Mouse (Mus musculus) forebrain, embryonic 13.5 days (tissue): ENCODE measurements around the gene Slc44a5. TPM values are rescaled to one million over a fixed set of nuclear protein-coding genes. Genes with fewer than 3 reads are reported as not detected.
A peak's percentile ranks its signal among the peaks of the same experiment; 100 is the strongest.
"Not testable (repeated sequence)": the region's sequence is repeated elsewhere in the genome, so short reads cannot be mapped to it uniquely, and the experiment has no call there.

Experiments used
- ATAC-seq: fragments of 200-750 bp; cut with Nextera tagmentation; 2 replicates; pipeline ENCODE4 v1.8.0; 2017
- H3K27ac ChIP-seq: fragments of 300-500 bp; sonication (generic); 2 replicates; pipeline ENCODE4 v1.5.1; 2015; ENCODE audit warnings: inconsistent platforms, mild to moderate bottlenecking, moderate library complexity
- H3K27me3 ChIP-seq: fragments of 300-500 bp; sonication (generic); 2 replicates; pipeline ENCODE4 v1.6.1; 2015; ENCODE audit warnings: mild to moderate bottlenecking, inconsistent platforms
- H3K36me3 ChIP-seq: fragments of 300-500 bp; sonication (generic); 2 replicates; pipeline ENCODE4 v1.6.1; 2015; ENCODE audit warnings: mild to moderate bottlenecking, inconsistent platforms; ENCODE audit not compliant: poor library complexity, severe bottlenecking
- H3K4me1 ChIP-seq: fragments of 300-500 bp; sonication (generic); 2 replicates; pipeline ENCODE4 v1.6.1; 2015; ENCODE audit warnings: inconsistent platforms
- H3K4me2 ChIP-seq: fragments of 300-500 bp; sonication (generic); 2 replicates; pipeline ENCODE4 v1.6.1; 2015; ENCODE audit warnings: inconsistent platforms, mild to moderate bottlenecking, moderate library complexity
- H3K4me3 ChIP-seq: fragments of 300-500 bp; sonication (generic); 2 replicates; pipeline ENCODE4 v1.5.1; 2015; ENCODE audit warnings: mild to moderate bottlenecking, inconsistent platforms
- H3K9ac ChIP-seq: fragments of 300-500 bp; sonication (generic); 2 replicates; pipeline ENCODE4 v1.6.1; 2015; ENCODE audit warnings: mild to moderate bottlenecking, inconsistent platforms
- H3K9me3 ChIP-seq: fragments of 300-500 bp; sonication (generic); replicated peaks from 2 replicates; pipeline ENCODE4 v1.6.1; 2016; ENCODE audit warnings: inconsistent platforms
- WGBS: fragments of 180-500 bp; shearing (Covaris S2); methylation state at CpG from one replicate; pipeline ENCODE4 v1.1.7; 2015; 5-methylcytosine and 5-hydroxymethylcytosine counted together
- polyA plus RNA-seq: library from polyadenylated mRNA; unstranded; fragments of >200 nt; fragmentation: Nextera tagmentation; extraction: Ambion mirVana; gene quantifications from 2 replicates; pipeline ENCODE4 v1.2.1, GENCODE M21; 2015

The Slc44a5 gene
- polyA plus RNA-seq, 1 experiment from 2014 or later: 6.5 TPM

DNA sequence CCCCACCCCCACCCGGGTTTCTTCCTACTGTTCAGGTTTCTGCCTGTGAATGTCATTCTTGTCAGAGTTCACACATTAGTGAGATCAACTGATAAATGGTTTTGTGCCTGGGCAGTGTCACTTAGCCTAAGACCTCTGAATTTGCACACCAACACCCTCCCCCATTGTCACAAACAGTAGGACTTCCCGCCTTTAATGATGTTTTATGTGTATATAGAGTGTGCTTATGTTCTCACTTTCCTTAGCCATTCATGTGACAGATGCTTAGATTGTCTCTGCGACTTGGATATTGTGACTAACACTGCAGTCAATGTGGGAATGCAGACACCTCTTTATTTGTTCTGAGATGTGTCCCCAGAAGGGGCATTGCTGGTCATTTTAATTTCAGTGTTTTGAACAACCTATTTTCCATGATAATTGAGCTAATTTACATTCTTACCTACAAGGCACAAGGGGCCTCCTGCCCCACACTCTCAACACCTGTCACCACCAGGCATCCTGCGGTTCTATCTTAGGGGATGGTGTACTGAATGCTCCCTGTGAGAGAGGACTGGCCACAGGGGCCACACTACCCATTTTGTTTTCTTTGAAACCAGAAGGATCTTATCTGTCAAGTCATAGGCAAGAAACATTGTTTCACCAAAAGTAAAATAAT lies 236.7 kb downstream of the Slc44a5 start:
- H3K9ac ChIP-seq: no peak overlapping the region
- peaks cover 25% of the 10 kb centered on the region for H3K4me1 ChIP-seq
- H3K9me3 ChIP-seq: no peaks in the 10 kb centered on the region
- H3K4me3 ChIP-seq: no peak overlapping the region
- no peaks in the 10 kb centered on the region for H3K36me3 ChIP-seq
- peak overlapping the region; percentile 57 for H3K27ac ChIP-seq
- 14% methylated on average over 4 of the region's 4 CpGs for WGBS
- no peaks in the 10 kb centered on the region for H3K27me3 ChIP-seq
- ATAC-seq: peak; percentile 66
- H3K4me2 ChIP-seq: no peak overlapping the region

DNA sequence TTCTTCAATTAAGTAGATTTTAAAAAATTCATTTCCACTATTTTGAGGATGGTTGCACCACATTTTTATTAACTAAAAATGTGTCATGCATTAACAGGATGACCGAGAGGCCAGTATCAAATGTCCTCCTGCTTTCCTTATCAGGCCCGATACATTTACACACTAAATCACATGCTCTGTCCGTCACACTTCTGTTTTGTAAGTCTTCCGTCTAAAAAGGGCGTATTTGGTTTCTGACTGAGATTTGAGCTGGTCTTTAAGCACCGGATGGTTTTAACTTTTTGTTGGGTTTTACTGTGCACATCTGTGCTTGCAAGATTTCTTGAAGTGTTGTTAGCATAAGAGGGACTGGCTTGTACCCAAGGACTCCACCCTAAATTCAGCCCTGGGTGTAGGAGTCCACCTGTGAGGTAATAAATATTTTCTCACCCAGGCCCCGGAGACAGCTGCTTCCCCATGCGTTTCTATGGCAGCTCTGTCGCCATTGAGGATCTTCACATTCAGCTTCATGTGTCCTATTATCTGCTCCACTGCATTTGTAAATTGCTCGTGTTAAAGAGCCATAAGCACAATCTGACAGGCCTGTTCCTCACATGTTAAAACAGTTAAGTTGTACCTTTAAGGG lies 237.3 kb downstream of the Slc44a5 start:
- Histone ChIP-seq H3K9me3 (no peaks in the 10 kb centered on the region), H3K4me3 (no peak overlapping the region), H3K36me3 (no peaks in the 10 kb centered on the region), H3K27ac (peak overlapping the region; percentile 57), H3K4me1 (peaks cover 25% of the 10 kb centered on the region), H3K4me2 (no peak overlapping the region), H3K27me3 (no peaks in the 10 kb centered on the region), H3K9ac (no peak overlapping the region)
- peak; percentile 50; the same call in 1 of the 2 replicates for ATAC-seq
- WGBS: 60% methylated on average over 10 of the region's 10 CpGs

DNA sequence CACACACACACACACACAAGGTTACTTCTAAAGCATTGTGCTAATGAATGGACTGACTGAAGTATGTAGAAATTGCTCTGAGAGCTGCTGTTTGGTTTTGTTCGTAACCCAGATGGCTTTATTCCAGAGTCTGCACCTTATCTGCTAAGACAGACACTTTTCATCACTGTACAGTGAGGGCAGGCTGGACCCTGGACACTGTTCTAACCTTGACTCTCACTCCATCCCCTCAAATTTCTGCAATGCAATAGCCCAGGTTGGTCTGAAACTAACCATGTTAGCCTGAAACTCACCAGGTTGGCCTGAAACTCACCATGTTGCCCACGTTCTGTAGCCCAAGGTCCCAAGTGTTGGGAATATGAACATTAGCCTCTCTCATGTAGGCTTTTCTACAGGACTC lies 239.3 kb downstream of the Slc44a5 start:
- H3K27ac ChIP-seq: no peak overlapping the region
- ATAC-seq: no peak
- 84% methylated on average over 2 of the region's 2 CpGs for WGBS
- no peaks in the 10 kb centered on the region for H3K36me3 ChIP-seq
- peaks cover 25% of the 10 kb centered on the region for H3K4me1 ChIP-seq
- H3K9me3 ChIP-seq: no peaks in the 10 kb centered on the region
- no peak overlapping the region for H3K4me2 ChIP-seq
- H3K27me3 ChIP-seq: no peaks in the 10 kb centered on the region
- no peak overlapping the region for H3K4me3 ChIP-seq
- no peak overlapping the region for H3K9ac ChIP-seq

DNA sequence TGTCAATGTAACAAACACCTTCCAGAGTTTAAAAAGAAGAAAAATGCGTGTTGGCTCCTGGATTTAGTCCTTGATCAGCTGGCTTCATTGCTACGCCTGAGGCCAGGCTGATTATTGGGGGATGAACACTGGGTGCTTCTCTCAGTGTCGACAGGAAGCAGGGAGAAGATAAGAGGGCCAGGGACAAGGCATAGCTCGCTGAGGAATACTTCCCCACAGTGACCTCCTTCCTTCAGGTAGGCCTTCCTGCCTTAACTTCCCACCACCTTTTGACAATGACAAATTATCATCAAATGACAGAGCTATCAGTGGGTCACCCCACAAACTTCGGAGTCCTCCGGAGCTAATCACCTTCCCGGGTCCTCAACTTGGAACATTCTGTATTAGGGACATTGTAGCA lies 242.1 kb downstream of the Slc44a5 start:
- Histone ChIP-seq H3K27ac (no peak overlapping the region), H3K4me3 (no peak overlapping the region), H3K9me3 (no peaks in the 10 kb centered on the region), H3K9ac (no peak overlapping the region), H3K27me3 (no peaks in the 10 kb centered on the region), H3K4me2 (no peak overlapping the region), H3K4me1 (peaks cover 10% of the 10 kb centered on the region), H3K36me3 (no peaks in the 10 kb centered on the region)
- no peak for ATAC-seq
- WGBS: 85% methylated on average over 7 of the region's 7 CpGs

DNA sequence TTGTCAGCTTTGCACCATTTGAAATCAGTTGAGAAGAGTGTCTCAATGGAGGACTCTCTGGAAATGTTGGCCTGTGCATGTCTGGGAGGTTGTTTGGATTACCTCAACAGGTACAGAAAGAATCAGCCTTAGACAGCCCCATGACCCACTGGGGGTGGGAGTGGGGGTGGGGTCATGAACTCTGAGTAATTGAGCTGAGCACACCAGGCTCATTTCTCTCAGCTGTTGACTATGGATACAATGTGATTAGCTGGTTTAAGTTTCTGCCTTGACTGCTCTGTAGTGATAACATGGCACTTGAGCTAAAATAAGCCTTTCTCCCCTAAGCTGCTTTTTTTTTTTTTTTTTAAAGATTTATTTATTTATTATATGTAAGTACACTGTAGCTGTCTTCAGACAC lies 242.5 kb downstream of the Slc44a5 start:
- no peak for ATAC-seq
- H3K4me2 ChIP-seq: no peak overlapping the region
- no peak overlapping the region for H3K4me3 ChIP-seq
- no peaks in the 10 kb centered on the region for H3K9me3 ChIP-seq
- H3K27me3 ChIP-seq: no peaks in the 10 kb centered on the region
- H3K27ac ChIP-seq: no peak overlapping the region
- H3K36me3 ChIP-seq: no peaks in the 10 kb centered on the region
- H3K4me1 ChIP-seq: peaks cover 5% of the 10 kb centered on the region
- no peak overlapping the region for H3K9ac ChIP-seq

DNA sequence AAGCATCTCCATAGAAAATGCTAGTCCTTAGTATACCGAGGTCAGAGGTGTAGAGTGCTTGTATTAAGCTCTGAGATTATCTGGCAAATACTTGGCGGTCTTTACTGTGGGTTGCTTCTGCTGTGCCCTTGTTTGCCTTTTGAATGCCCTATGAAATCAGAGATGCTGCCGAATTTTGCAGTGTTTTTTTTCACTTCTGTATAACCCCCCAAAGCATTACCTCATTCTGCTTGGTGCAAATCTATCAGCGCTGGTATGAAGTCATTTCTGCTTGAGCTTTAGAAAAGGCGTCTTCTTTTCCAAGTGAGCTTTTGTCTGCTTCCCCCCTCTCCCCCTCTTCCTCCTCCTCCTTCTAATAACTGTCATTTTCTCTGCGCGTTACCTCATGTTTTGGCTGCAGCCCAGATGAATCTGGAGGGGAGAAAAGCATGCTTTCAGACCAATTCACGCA lies 248.9 kb downstream of the Slc44a5 start:
- peaks cover 17% of the 10 kb centered on the region for H3K4me1 ChIP-seq
- no peaks in the 10 kb centered on the region for H3K27me3 ChIP-seq
- H3K4me2 ChIP-seq: peak overlapping the region; percentile 21
- no peaks in the 10 kb centered on the region for H3K9me3 ChIP-seq
- WGBS: 12% methylated on average over 8 of the region's 8 CpGs
- peak; percentile 69 for ATAC-seq
- no peak overlapping the region for H3K9ac ChIP-seq
- no peak overlapping the region for H3K4me3 ChIP-seq
- H3K36me3 ChIP-seq: no peaks in the 10 kb centered on the region
- H3K27ac ChIP-seq: peak overlapping the region; percentile 44; the same call in 1 of the 2 replicates

DNA sequence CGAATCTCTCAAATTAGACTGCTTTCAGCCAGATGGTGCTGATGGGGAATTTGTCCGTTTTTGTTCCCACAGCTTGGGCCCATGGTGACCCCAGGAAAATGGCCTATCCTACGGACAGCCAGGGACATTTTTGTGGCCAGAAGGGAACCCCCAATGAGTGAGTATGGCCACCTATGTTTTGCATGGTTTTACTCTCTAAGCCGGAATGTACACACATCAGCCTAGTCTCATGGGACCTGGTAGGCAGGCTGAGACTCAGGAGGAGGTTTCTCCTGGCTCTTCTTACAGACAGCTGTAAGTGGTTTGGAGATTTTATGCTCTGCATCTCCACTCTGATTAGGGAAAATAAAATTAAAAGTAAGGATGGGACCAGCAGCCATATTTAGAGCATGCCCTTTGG lies 249.5 kb downstream of the Slc44a5 start:
- Histone ChIP-seq H3K4me1 (peaks cover 17% of the 10 kb centered on the region), H3K27me3 (no peaks in the 10 kb centered on the region), H3K36me3 (no peaks in the 10 kb centered on the region), H3K4me3 (no peak overlapping the region), H3K9me3 (no peaks in the 10 kb centered on the region), H3K9ac (no peak overlapping the region), H3K27ac (peak overlapping the region; percentile 44), H3K4me2 (peak overlapping the region; percentile 21; the same call in 1 of the 2 replicates)
- peak; percentile 46 for ATAC-seq
- 27% methylated on average over 4 of the region's 4 CpGs for WGBS

DNA sequence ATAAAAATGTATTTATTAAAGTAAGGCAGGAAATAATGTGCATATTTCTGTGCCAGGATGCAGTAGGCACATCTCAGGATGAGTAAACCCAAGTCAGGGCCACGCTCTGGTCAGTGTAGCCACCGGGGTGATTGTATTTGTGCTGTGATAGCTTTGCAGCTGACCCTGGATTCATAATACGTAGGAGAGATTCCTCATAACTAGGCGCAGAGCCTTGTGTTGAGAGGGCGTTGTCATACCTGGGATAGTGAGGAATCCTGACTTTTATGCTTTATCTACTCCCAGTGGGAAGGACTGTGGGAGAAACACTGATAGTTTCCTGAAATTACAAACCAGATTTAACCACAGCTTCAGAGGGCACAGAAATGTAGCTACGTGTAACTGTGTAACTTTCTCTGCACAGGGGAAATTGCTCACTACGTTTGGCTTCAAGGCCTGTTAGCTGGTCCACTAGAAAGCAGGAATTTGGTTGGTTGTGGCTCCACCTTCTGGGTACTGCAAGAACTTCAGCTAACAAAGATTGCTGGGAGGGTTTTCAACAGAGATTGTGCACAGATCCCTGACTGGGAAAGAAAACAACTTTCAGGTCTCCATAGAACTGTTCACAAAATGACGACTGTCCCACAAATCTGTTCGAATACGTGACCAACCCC lies 253.0 kb downstream of the Slc44a5 start:
- Histone ChIP-seq H3K27ac (no peak overlapping the region), H3K4me2 (no peak overlapping the region), H3K9ac (no peak overlapping the region), H3K36me3 (no peaks in the 10 kb centered on the region), H3K4me3 (no peak overlapping the region), H3K4me1 (peaks cover 17% of the 10 kb centered on the region), H3K9me3 (no peaks in the 10 kb centered on the region), H3K27me3 (no peaks in the 10 kb centered on the region)
- 52% methylated on average over 10 of the region's 10 CpGs for WGBS
- peak; percentile 71 for ATAC-seq

DNA sequence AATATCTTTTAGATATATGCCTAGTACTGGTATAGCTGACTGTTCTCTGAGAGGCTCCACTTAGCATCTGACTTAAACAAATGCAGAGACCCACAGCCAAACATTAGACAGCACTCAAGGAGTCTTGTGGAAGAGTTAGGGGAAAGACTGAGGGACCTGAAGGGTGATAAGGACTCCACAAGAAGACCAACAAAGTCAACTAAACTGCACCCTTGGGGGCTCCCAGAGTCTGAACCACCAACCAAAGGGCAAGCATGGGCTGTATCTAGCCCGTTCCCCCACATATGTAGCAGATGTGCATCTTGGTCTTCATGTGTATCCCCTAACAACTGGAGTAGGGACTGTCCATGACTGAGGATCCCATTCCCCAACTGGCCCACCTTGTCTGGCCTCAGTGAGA lies 271.7 kb downstream of the Slc44a5 start:
- Histone ChIP-seq H3K4me3 (no peak overlapping the region), H3K9me3 (peaks cover 9% of the 10 kb centered on the region), H3K36me3 (peaks cover 3% of the 10 kb centered on the region; the same call in 1 of the 2 replicates), H3K27ac (no peak overlapping the region), H3K27me3 (no peaks in the 10 kb centered on the region), H3K4me1 (no peaks in the 10 kb centered on the region), H3K4me2 (no peak overlapping the region), H3K9ac (no peak overlapping the region)
- WGBS: 83% methylated on average over 1 of the region's 1 CpGs
- ATAC-seq: no peak

DNA sequence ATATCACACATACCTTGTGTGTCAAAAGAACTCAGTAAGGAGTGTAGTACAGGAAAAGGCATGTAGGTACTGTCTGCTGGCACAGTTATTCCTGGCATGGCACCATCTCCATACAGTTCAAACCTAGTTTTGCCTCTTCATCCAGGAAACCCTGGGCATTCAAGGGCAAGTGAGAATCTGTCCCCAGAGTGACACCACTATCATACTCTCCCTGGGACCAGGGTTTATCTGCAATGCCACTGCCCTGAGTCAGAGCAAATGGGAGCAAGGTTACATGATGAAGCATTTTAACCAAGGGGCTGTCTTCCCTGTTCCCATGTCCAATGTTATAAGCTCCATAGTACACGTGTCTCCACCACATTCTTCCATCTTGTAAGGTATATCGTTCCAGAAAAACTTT lies 278.2 kb downstream of the Slc44a5 start:
- no peaks in the 10 kb centered on the region for H3K4me1 ChIP-seq
- H3K4me2 ChIP-seq: no peak overlapping the region
- no peak overlapping the region for H3K9ac ChIP-seq
- H3K36me3 ChIP-seq: peaks cover 3% of the 10 kb centered on the region; the same call in 1 of the 2 replicates
- peaks cover 7% of the 10 kb centered on the region for H3K9me3 ChIP-seq
- ATAC-seq: no peak
- H3K4me3 ChIP-seq: no peak overlapping the region
- no peaks in the 10 kb centered on the region for H3K27me3 ChIP-seq
- 86% methylated on average over 2 of the region's 2 CpGs for WGBS
- H3K27ac ChIP-seq: no peak overlapping the region

DNA sequence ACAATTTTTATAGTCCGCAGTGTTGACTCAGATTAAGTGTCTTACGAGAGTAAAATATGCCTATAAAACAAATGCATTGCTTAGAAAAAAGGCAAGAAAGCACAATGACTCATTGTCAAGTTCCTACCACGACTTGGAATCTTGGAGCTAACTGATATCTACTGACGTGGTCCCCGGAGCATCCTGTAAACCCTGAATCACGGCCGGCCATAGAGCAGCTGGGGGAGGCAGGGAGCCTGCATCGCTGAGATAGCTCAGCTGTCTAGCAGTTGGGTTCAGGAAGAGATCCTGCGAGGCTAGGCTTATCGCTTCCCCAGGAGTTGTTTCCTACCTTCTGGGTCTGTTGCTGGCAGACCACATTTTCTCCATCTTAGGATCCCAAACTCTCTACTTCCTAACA lies 279.0 kb downstream of the Slc44a5 start:
- Histone ChIP-seq H3K4me1 (no peaks in the 10 kb centered on the region), H3K9ac (no peak overlapping the region), H3K4me2 (no peak overlapping the region), H3K36me3 (no peaks in the 10 kb centered on the region), H3K4me3 (no peak overlapping the region), H3K27me3 (no peaks in the 10 kb centered on the region), H3K9me3 (no peaks in the 10 kb centered on the region), H3K27ac (no peak overlapping the region)
- 88% methylated on average over 10 of the region's 10 CpGs for WGBS
- ATAC-seq: no peak

DNA sequence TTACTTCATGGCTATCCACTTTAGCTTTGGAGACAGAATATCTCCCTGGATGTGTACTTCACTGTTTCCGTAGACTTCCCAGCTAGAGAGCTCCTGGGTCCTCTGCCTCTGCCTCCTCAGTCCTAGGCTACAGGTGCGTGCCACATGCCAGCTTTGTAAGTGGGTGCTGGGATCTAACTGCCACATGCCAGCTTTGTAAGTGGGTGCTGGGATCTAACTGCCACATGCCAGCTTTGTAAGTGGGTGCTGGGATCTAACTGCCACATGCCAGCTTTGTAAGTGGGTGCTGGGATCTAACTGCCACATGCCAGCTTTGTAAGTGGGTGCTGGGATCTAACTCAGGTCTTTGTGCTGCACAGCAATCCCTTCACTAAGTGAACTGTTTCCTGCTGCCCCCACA lies 281.0 kb downstream of the Slc44a5 start:
- not testable (repeated sequence) for H3K4me2 ChIP-seq, ATAC-seq, H3K36me3 ChIP-seq, H3K4me3 ChIP-seq, H3K4me1 ChIP-seq, H3K9ac ChIP-seq, H3K9me3 ChIP-seq, H3K27me3 ChIP-seq, H3K27ac ChIP-seq
- WGBS: 95% methylated on average over 2 of the region's 2 CpGs
